ENCODE assay signal across 8 mouse cellular contexts in the genomic region with DNA sequence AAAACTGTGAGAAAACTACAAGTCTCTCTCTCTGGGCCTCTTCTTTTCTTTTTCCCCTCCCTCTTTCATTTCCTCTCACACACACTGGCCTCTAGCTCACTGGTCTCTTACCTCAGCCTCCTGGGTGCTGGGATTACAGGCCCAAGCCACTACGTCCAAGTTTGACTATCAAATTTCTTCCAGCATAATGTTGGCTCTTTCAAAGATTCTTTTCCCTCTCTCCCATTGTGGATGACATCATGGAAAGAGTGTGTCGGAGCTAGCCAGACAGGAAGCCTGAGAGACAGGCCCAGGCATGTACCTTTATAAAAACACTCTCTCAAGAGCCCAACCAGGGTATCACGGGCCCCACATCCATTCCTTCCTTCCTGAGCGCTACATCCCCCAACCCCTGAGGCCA. TPM values are rescaled to one million over a fixed set of nuclear protein-coding genes. Genes with fewer than 3 reads are reported as not detected.
DNase-seq lines count a peak whose midpoint lies in the region; ATAC-seq lines count a peak whose summit lies in the region.

No protein-coding gene starts in this region.

- H3K4me2 ChIP-seq in heart, embryonic 16.5 days (ENCODE audit: low read depth, low read length): peak overlapping the region; percentile 8; the same call in 1 of the 2 replicates
- H3K4me2 ChIP-seq in neural tube, embryonic 15.5 days: no peak overlapping the region

- H3K9me3 ChIP-seq in heart, embryonic 16.5 days (replicated peaks; ENCODE audit: control insufficient read depth, low read length): peaks cover 4% of the 10 kb centered on the region; the same call in 1 of the 2 replicates
- H3K9me3 ChIP-seq in limb, embryonic 10.5 days (replicated peaks): 0 out of 2 replicates have a peak, but pooled peaks cover 2% of the 10 kb centered on the region
- H3K9me3 ChIP-seq in neural tube, embryonic 15.5 days (replicated peaks): no peaks in the 10 kb centered on the region

- H3K36me3 ChIP-seq in heart, embryonic 16.5 days (ENCODE audit: control insufficient read depth, insufficient read depth): peaks cover 13% of the 10 kb centered on the region
- peaks cover 53% of the 10 kb centered on the region for H3K36me3 ChIP-seq in limb, embryonic 10.5 days
- H3K36me3 ChIP-seq in neural tube, embryonic 15.5 days: no peaks in the 10 kb centered on the region

- H3K4me3 ChIP-seq in heart, embryonic 16.5 days (ENCODE audit: low read length): no peak overlapping the region
- H3K4me3 ChIP-seq in limb, embryonic 10.5 days: no peak overlapping the region
- no peak overlapping the region for H3K4me3 ChIP-seq in neural tube, embryonic 15.5 days (replicated peaks)

- peak overlapping the region; percentile 58 for H3K9ac ChIP-seq in heart, embryonic 16.5 days (ENCODE audit: low read length)
- H3K9ac ChIP-seq in neural tube, embryonic 15.5 days (replicated peaks): no peak overlapping the region

- peak; percentile 66 for DNase-seq in MN1 (ENCODE audit: low spot score)
- peak; percentile 45 for DNase-seq in embryo, embryonic 9.5 days (ENCODE audit: extremely low spot score)
- DNase-seq in limb, embryonic 10.5 days (ENCODE audit: low spot score): peak; percentile 42
- no peak for DNase-seq in natural killer cell, adult 2 months (ENCODE audit: low spot score in 2 of 2)
- no peak for DNase-seq in B cell, adult 2 months
- no peak for DNase-seq in ovary, postnatal 10 days (ENCODE audit: low spot score)

- peak; percentile 12 for ATAC-seq in heart, embryonic 16.5 days (replicated peaks; ENCODE audit: extremely low read depth, insufficient read depth, low FRiP score)
- no peak for ATAC-seq in neural tube, embryonic 15.5 days (ENCODE audit: low FRiP score)

- peak overlapping the region; percentile 94 for H3K27ac ChIP-seq in heart, embryonic 16.5 days (ENCODE audit: low read length)
- H3K27ac ChIP-seq in limb, embryonic 10.5 days: peak overlapping the region; percentile 78
- H3K27ac ChIP-seq in neural tube, embryonic 15.5 days (replicated peaks): peak overlapping the region; percentile 78

- no peaks in the 10 kb centered on the region for H3K27me3 ChIP-seq in heart, embryonic 16.5 days (ENCODE audit: control insufficient read depth, insufficient read depth, low read length)
- no peaks in the 10 kb centered on the region for H3K27me3 ChIP-seq in limb, embryonic 10.5 days (ENCODE audit: low read depth, poor library complexity, severe bottlenecking)
- H3K27me3 ChIP-seq in neural tube, embryonic 15.5 days (replicated peaks): no peaks in the 10 kb centered on the region

- 8% methylated on average over 4 of the region's 4 CpGs for WGBS in heart, embryonic 16.5 days
- WGBS in limb, embryonic 10.5 days: 36% methylated on average over 4 of the region's 4 CpGs
- 69% methylated on average over 4 of the region's 4 CpGs for WGBS in neural tube, embryonic 15.5 days

- H3K4me1 ChIP-seq in heart, embryonic 16.5 days (ENCODE audit: control insufficient read depth, insufficient read depth, low read length): peaks cover 65% of the 10 kb centered on the region
- peaks cover 50% of the 10 kb centered on the region for H3K4me1 ChIP-seq in limb, embryonic 10.5 days
- peaks cover 36% of the 10 kb centered on the region for H3K4me1 ChIP-seq in neural tube, embryonic 15.5 days

RNA-seq across cellular contexts. Expression of gene Igf2r, which starts 22.0 kb away (rescaled TPM):
- polyA plus RNA-seq in heart, embryonic 16.5 days (2015; fragmentation: Nextera tagmentation; extraction: Ambion mirVana): 98.0 and 133 TPM in 2 replicates
- 30.3 and 35.6 TPM in 2 replicates for polyA plus RNA-seq in limb, embryonic 10.5 days (2016; fragmentation: Nextera tagmentation; extraction: Ambion mirVana)
- 10.1 and 12.6 TPM in 2 replicates for polyA plus RNA-seq in neural tube, embryonic 15.5 days (2015; fragmentation: Nextera tagmentation; extraction: Ambion mirVana)

Comparison
In these comparisons a context has a peak if more than half of its experiments do, and no peak if none do; other contexts are left out.
1. DNase-seq: peak in MN1 (single experiment), embryo, embryonic 9.5 days (single experiment) and limb, embryonic 10.5 days (single experiment); none in natural killer cell, adult 2 months (0 of 2), B cell, adult 2 months (0 of 2) and ovary, postnatal 10 days (single experiment).
2. Peak in every context shown above with its lines, with median percentiles within 50 percentile points of each other: H3K27ac ChIP-seq.